Mouse (Mus musculus) heart, postnatal 0 days (tissue): Measurements from ENCODE around the gene Hist1h2bj. TPM values are rescaled to one million over a fixed set of nuclear protein-coding genes. Genes with fewer than 3 reads are reported as not detected.

Experiments
- ATAC-seq: fragments of 200-750 bp; cut with Nextera tagmentation; 2 replicates; pipeline ENCODE4 v1.8.0; 2017; ENCODE audit warnings: low read depth, moderate number of reproducible peaks, moderate library complexity; ENCODE audit not compliant: insufficient read depth
- DNase-seq: peaks from one replicate; pipeline ENCODE4 v3.0.0-alpha.2; 2016; ENCODE audit warnings: low spot score
- H3K27ac ChIP-seq: fragments of 300-500 bp; sonication (generic); 2 replicates; pipeline ENCODE4 v1.5.1; 2014; ENCODE audit warnings: low read depth, mild to moderate bottlenecking
- H3K27me3 ChIP-seq: fragments of 300-500 bp; sonication (generic); 2 replicates; pipeline ENCODE4 v1.6.1; 2014; ENCODE audit warnings: low read length, mixed read lengths; ENCODE audit not compliant: control insufficient read depth, insufficient read depth
- H3K36me3 ChIP-seq: fragments of 300-500 bp; sonication (generic); replicated peaks from 2 replicates; pipeline ENCODE4 v1.6.1; 2014; ENCODE audit warnings: low read length, mixed read lengths; ENCODE audit not compliant: control insufficient read depth, insufficient read depth
- H3K4me1 ChIP-seq: fragments of 300-500 bp; sonication (generic); 2 replicates; pipeline ENCODE4 v1.6.1; 2014; ENCODE audit warnings: antibody characterized with exemption; ENCODE audit not compliant: control insufficient read depth, insufficient read depth
- H3K4me2 ChIP-seq: fragments of 300-500 bp; sonication (generic); 2 replicates; pipeline ENCODE4 v1.6.1; 2014; ENCODE audit warnings: low read depth, mild to moderate bottlenecking, low read length, moderate library complexity
- H3K4me3 ChIP-seq: fragments of 300-500 bp; sonication (generic); 2 replicates; pipeline ENCODE4 v1.5.1; 2014; ENCODE audit warnings: low read depth, low read length
- H3K9ac ChIP-seq: fragments of 300-500 bp; sonication (generic); replicated peaks from 2 replicates; pipeline ENCODE4 v1.6.1; 2014; ENCODE audit warnings: low read depth, low read length, mixed read lengths
- H3K9me3 ChIP-seq: fragments of 300-500 bp; sonication (generic); replicated peaks from 2 replicates; pipeline ENCODE4 v1.6.1; 2016; ENCODE audit warnings: low read length; ENCODE audit not compliant: control insufficient read depth
- CTCF ChIP-seq: IDR thresholded peaks from 2 replicates; pipeline ENCODE4 v1.5.1; 2016; ENCODE audit warnings: antibody characterized with exemption, control low read depth, low read depth
- EP300 ChIP-seq: IDR thresholded peaks from 2 replicates; pipeline ENCODE4 v1.6.1; 2016; ENCODE audit warnings: antibody characterized with exemption, low read depth
- WGBS: fragments of 180-500 bp; shearing (Covaris S2); extraction: QIAGEN DNeasy Blood & Tissue Kit; methylation state at CpG from one replicate; pipeline ENCODE4 v1.1.7; 2014; 5-methylcytosine and 5-hydroxymethylcytosine counted together
- polyA plus RNA-seq: library from polyadenylated mRNA; unstranded; fragments of >200 nt; fragmentation: Nextera tagmentation; extraction: Ambion mirVana; gene quantifications from 2 replicates; pipeline ENCODE4 v1.2.1, GENCODE M21; 2015
- total RNA-seq: library from RNA; depleted of rRNA; stranded (reverse); fragments of >200 nt; gene quantifications from 2 replicates; pipeline ENCODE4 v1.2.3, GENCODE M21; 2014; ENCODE audit warnings: low replicate concordance

Gene Hist1h2bj
- total and polyA plus RNA-seq, 2 experiments from 2014 or later: 3.1 to 1,225 TPM

- TF ChIP-seq CTCF (no peak), EP300 (no peak)
- peak overlapping the region; percentile 15; the same call in 1 of the 2 replicates for H3K9ac ChIP-seq
- no peaks in the 10 kb centered on the region for H3K9me3 ChIP-seq
- DNase-seq (peak; percentile 67), ATAC-seq (peak; percentile 55; the same call in 1 of the 2 replicates)
- peak overlapping the region; percentile 53 for H3K4me3 ChIP-seq
- H3K4me1 ChIP-seq: no peaks in the 10 kb centered on the region
- H3K36me3 ChIP-seq: no peaks in the 10 kb centered on the region
- WGBS: 2% methylated on average over 35 of the region's 35 CpGs
- peak overlapping the region; percentile 23; the same call in 1 of the 2 replicates for H3K27ac ChIP-seq
- no peaks in the 10 kb centered on the region for H3K27me3 ChIP-seq
- peak overlapping the region; percentile 59 for H3K4me2 ChIP-seq
Measured at GRCm38 (mm10) chr13:22026058-22027031, 16.7 kb upstream of the Hist1h2bj start.

GRCm38 (mm10) chr13:22028673-22029460, 14.1 kb upstream of the Hist1h2bj start:
- no peaks in the 10 kb centered on the region for H3K4me1 ChIP-seq
- TF ChIP-seq CTCF: peak; percentile 96
- no peak for TF ChIP-seq EP300
- no peaks in the 10 kb centered on the region for H3K9me3 ChIP-seq
- H3K4me2 ChIP-seq: peak overlapping the region; percentile 73
- ATAC-seq (peak; percentile 82), DNase-seq (peak; percentile 85)
- H3K9ac ChIP-seq: peak overlapping the region; percentile 58; the same call in 1 of the 2 replicates
- WGBS: 1% methylated on average over 40 of the region's 40 CpGs
- no peaks in the 10 kb centered on the region for H3K27me3 ChIP-seq
- peak overlapping the region; percentile 86 for H3K27ac ChIP-seq
- no peaks in the 10 kb centered on the region for H3K36me3 ChIP-seq
- H3K4me3 ChIP-seq: peak overlapping the region; percentile 58

- TF ChIP-seq CTCF (no peak), EP300 (no peak)
- Histone ChIP-seq H3K4me2 (no peak overlapping the region), H3K27ac (no peak overlapping the region), H3K9me3 (no peaks in the 10 kb centered on the region), H3K4me3 (no peak overlapping the region), H3K9ac (no peak overlapping the region), H3K4me1 (0 out of 2 replicates have a peak, but pooled peaks cover 4% of the 10 kb centered on the region), H3K27me3 (no peaks in the 10 kb centered on the region), H3K36me3 (no peaks in the 10 kb centered on the region)
- WGBS: 40% methylated on average over 8 of the region's 8 CpGs
- no peak for ATAC-seq
- no peak for DNase-seq
Measured at GRCm38 (mm10) chr13:22029928-22030327, 13.1 kb upstream of the Hist1h2bj start.

GRCm38 (mm10) chr13:22030493-22030892, 12.5 kb upstream of the Hist1h2bj start:
- ATAC-seq (no peak), DNase-seq (no peak)
- no peaks in the 10 kb centered on the region for H3K27me3 ChIP-seq
- 11% methylated on average over 4 of the region's 4 CpGs for WGBS
- H3K9me3 ChIP-seq: no peaks in the 10 kb centered on the region
- H3K27ac ChIP-seq: no peak overlapping the region
- H3K9ac ChIP-seq: no peak overlapping the region
- 0 out of 2 replicates have a peak, but pooled peaks cover 4% of the 10 kb centered on the region for H3K4me1 ChIP-seq
- H3K4me3 ChIP-seq: no peak overlapping the region
- peak; percentile 27; the same call in 1 of the 2 replicates for TF ChIP-seq CTCF
- TF ChIP-seq EP300: no peak
- no peaks in the 10 kb centered on the region for H3K36me3 ChIP-seq
- H3K4me2 ChIP-seq: no peak overlapping the region

GRCm38 (mm10) chr13:22033741-22034442, 9.1 kb upstream of the Hist1h2bj start:
- DNase-seq (no peak), ATAC-seq (no peak)
- peak overlapping the region; percentile 52; the same call in 1 of the 2 replicates for H3K4me2 ChIP-seq
- H3K9me3 ChIP-seq: no peaks in the 10 kb centered on the region
- H3K36me3 ChIP-seq: no peaks in the 10 kb centered on the region
- H3K9ac ChIP-seq: no peak overlapping the region
- H3K27ac ChIP-seq: no peak overlapping the region
- no peak overlapping the region for H3K4me3 ChIP-seq
- 52% methylated on average over 5 of the region's 5 CpGs for WGBS
- no peaks in the 10 kb centered on the region for H3K27me3 ChIP-seq
- H3K4me1 ChIP-seq: peaks cover 8% of the 10 kb centered on the region; the same call in 1 of the 2 replicates
- TF ChIP-seq CTCF (no peak), EP300 (no peak)
